Mouse (Mus musculus): ENCODE measurements at regions not wholly inside any gene's neighbourhood (a gene's known extent, or its start where the extent isn't known, plus 50 kb on each side); places are given as distances from the start of the nearest gene placed in this dataset.

- TF ChIP-seq GATA1 (IDR thresholded peaks at IDR 0.05; ENCODE audit: borderline replicate concordance, low read length), result no peak
- TF ChIP-seq FLI1 (IDR thresholded peaks at IDR 0.05; ENCODE audit: low read length), result no peak
Measured at GRCm38 (mm10) chr12:110192186-110192585, 86.7 kb upstream of the Dio3 start.
